Mouse (Mus musculus) lung, adult 18-20 months (tissue): ENCODE data around the gene Zswim2.
A peak's percentile ranks its signal among the peaks of the same experiment; 100 is the strongest.
"Not testable (repeated sequence)": the region's sequence is repeated elsewhere in the genome, so short reads cannot be mapped to it uniquely, and the experiment has no call there.

ENCODE experiments used
- DNase-seq, 2 experiments: peaks; one replicate each; pipeline ENCODE4 v3.0.0; 2022; ENCODE audit warnings: mixed read lengths in 2 of 2

Gene Zswim2

DNA sequence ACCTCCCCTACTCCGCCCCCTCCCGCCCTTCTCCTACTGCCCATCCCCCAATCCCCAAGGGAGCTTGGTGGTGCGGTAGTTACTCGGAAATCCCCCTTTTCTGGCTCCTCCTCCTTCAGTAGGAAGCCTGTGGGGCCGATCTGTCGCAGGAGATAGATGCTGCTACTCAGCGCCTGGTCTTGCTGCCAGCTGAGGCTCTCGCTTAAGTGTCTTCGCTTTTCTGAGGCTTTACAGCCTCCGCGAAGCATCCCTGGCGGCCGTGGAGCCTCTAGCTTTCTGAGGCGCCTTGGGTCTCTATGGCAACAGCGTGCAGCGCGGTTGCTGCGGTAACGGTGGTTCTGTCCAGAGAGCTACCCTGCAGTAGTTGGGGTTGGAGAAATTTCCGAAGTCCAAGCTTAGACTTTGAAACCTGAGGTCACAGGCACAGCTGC lies at the start of gene Zswim2:
TSS of gene Zswim2 (minus strand) at position 298 of the 431 bp plus-strand sequence.
- DNase-seq, result peak in 1 of 2 experiments; percentile 5

DNA sequence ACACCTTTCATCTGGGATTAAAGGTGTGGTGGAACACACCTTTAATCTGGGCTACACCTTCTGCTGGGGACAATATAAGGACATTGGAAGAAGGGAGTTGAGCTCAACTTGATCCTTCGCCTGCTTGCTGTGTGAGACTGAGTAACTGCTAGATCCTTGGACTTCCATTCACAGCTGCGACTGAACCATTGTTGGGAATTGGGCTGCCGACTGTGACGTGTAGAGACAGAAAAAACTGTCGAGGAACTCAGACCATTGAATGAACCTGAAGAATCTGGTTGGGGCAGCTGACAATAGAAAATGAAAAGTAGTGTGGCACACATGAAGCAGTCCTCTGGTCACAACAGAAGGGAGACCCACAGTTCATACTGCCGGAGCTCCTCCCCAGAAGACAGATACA lies 49.2 kb upstream of the Zswim2 start, which contains the start of gene Gm13691:
TSS of gene Gm13691 (plus strand) at position 301 of the 400 bp plus-strand sequence.
- not testable (repeated sequence) for DNase-seq

DNA sequence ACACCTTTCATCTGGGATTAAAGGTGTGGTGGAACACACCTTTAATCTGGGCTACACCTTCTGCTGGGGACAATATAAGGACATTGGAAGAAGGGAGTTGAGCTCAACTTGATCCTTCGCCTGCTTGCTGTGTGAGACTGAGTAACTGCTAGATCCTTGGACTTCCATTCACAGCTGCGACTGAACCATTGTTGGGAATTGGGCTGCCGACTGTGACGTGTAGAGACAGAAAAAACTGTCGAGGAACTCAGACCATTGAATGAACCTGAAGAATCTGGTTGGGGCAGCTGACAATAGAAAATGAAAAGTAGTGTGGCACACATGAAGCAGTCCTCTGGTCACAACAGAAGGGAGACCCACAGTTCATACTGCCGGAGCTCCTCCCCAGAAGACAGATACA lies 43.4 kb upstream of the Zswim2 start, which contains the start of gene Gm13697:
TSS of gene Gm13697 (plus strand) at position 301 of the 400 bp plus-strand sequence.
- not testable (repeated sequence) for DNase-seq

DNA sequence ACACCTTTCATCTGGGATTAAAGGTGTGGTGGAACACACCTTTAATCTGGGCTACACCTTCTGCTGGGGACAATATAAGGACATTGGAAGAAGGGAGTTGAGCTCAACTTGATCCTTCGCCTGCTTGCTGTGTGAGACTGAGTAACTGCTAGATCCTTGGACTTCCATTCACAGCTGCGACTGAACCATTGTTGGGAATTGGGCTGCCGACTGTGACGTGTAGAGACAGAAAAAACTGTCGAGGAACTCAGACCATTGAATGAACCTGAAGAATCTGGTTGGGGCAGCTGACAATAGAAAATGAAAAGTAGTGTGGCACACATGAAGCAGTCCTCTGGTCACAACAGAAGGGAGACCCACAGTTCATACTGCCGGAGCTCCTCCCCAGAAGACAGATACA lies 37.6 kb upstream of the Zswim2 start, which contains the start of gene Gm13694:
TSS of gene Gm13694 (plus strand) at position 301 of the 400 bp plus-strand sequence.
- DNase-seq, result not testable (repeated sequence)

DNA sequence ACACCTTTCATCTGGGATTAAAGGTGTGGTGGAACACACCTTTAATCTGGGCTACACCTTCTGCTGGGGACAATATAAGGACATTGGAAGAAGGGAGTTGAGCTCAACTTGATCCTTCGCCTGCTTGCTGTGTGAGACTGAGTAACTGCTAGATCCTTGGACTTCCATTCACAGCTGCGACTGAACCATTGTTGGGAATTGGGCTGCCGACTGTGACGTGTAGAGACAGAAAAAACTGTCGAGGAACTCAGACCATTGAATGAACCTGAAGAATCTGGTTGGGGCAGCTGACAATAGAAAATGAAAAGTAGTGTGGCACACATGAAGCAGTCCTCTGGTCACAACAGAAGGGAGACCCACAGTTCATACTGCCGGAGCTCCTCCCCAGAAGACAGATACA lies 31.8 kb upstream of the Zswim2 start, which contains the start of gene Gm13696:
TSS of gene Gm13696 (plus strand) at position 301 of the 400 bp plus-strand sequence.
- DNase-seq, result not testable (repeated sequence)

GRCm38 (mm10) chr2:83967013-83967412 lies 26.0 kb upstream of the Zswim2 start, which contains the start of gene Gm13695:
Gm13695 (plus strand) TSS chr2:83967313.
- DNase-seq, result not testable (repeated sequence)

DNA sequence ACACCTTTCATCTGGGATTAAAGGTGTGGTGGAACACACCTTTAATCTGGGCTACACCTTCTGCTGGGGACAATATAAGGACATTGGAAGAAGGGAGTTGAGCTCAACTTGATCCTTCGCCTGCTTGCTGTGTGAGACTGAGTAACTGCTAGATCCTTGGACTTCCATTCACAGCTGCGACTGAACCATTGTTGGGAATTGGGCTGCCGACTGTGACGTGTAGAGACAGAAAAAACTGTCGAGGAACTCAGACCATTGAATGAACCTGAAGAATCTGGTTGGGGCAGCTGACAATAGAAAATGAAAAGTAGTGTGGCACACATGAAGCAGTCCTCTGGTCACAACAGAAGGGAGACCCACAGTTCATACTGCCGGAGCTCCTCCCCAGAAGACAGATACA lies 20.2 kb upstream of the Zswim2 start, which contains the start of gene Gm13693:
TSS of gene Gm13693 (plus strand) at position 301 of the 400 bp plus-strand sequence.
- not testable (repeated sequence) for DNase-seq

DNA sequence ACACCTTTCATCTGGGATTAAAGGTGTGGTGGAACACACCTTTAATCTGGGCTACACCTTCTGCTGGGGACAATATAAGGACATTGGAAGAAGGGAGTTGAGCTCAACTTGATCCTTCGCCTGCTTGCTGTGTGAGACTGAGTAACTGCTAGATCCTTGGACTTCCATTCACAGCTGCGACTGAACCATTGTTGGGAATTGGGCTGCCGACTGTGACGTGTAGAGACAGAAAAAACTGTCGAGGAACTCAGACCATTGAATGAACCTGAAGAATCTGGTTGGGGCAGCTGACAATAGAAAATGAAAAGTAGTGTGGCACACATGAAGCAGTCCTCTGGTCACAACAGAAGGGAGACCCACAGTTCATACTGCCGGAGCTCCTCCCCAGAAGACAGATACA lies 14.4 kb upstream of the Zswim2 start, which contains the start of gene Gm13698:
TSS of gene Gm13698 (plus strand) at position 301 of the 400 bp plus-strand sequence.
- DNase-seq, result not testable (repeated sequence)

DNA sequence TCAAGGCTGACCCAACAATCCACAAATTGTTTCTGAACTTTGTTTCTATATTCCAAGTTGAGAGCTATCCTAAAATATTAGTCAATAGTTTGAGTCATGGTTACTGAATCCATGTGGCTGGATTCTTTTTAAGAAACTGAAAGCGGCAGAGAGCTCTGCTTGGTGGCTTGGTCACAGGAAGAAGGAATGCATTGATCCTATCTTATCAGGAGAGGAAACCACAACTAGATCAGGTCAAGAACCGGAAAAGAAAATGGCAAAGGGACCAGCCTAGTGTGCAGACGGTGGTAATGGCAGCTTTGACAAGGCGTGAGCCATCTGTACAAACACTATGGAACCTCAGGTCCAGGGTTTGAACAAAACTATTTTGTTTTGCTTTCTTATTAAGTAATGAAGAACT lies 764 bp upstream of the Zswim2 start:
- DNase-seq, result no peak

DNA sequence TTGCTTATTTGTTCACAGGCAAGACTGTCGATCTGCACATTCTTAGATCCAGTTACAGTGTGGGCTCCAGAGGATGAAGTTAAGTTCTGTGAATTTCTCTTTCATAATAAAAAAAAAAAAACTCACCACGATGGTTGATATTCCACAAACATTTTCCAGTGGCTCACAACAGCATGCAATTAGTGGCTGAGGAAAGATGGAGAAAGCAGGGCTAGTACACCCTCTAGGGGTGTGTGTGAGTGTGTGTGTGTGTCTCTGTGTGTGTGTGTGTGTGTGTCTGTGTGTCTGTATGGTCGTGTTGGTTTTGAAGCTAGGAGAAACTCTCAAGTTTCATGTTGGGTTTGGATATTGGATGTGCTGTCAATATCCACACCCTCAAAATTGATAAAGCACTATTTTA lies 350 bp upstream of the Zswim2 start:
- no peak for DNase-seq

DNA sequence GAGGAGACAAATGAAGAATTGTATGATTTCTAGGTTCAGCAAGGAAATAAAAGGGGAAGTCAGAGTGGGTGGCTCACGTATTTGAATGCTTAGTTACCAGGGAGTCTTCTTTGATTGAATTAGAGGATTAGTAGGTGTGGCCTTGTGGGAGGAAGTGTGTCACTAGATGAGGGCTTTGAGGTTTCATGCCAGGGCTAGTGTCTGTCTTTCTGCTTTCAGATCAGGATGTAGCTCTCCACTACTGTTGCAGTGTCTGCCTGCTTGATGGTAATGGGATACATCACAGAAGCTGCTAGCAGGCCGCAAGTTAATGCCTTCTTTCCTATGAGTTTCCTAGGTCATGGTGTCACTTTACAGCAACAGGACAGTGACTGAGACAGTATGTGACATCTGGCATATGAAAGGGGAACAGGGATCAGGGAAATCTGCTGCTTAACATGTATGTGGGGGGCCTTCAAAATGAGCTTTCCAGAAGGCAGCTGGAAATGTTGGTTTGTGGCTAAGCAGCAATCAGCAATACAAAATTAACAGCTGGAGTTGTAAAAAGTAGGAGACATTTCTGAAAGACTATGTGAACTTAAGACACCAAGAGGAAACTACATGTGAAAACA lies 11.4 kb downstream of the Zswim2 start:
- DNase-seq, result no peak

DNA sequence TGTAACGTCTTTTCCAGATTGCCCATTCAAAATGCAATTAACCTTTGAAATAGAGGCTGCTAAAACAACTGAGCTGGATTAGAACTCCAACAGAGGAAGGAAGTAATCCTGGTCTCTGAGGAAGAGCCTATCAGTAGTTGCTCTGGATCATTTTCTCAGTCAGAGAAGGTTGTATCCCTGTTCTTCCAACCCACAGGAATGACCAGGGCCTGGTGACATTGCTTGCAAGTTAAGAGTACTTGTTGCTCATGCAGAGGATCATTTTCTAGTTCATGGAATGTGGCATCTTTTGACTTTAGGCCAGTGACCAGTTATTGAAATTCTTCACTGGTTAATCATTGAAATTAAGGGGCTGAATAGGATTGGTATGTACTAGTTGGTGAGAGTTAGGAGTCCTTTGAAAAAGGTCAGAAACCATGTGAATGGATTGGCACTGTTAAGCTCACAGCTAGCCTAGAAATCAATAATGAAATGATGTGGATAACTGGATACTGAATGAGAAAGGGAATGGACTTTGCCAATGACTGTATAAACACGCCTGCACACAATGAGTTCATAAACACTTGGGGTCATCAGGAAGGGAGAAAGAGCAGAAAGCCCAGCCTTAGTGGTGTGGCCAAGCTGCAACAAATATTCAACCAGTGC lies 39.0 kb downstream of the Zswim2 start:
- no peak for DNase-seq

DNA sequence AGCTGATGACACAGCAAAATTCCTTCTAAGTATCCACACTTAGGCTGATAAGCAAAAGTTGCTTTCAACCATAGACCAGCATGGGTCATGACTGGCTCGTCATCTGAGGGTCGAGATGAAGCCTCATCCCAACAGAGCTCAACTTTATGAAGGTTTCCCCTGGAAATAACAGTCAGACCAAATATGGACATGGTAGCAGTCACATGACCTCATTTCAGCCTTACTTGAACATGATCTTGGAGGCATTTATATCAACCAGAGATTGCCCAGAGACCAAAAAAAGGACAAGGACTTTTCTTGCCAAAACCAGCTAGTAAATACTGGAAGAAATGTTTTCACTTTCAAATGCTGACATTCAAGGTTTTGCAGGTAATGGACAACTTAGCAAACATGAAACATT lies 47.3 kb downstream of the Zswim2 start:
- DNase-seq, result no peak

- no peak for DNase-seq
Measured at GRCm38 (mm10) chr2:83883850-83884420, 57.1 kb downstream of the Zswim2 start.
